Mouse (Mus musculus): ENCODE measurements at regions not wholly inside any gene's neighbourhood (a gene's known extent, or its start where the extent isn't known, plus 50 kb on each side); places are given as distances from the start of the nearest gene placed in this dataset.
A peak's percentile ranks its signal among the peaks of the same experiment; 100 is the strongest.

DNA sequence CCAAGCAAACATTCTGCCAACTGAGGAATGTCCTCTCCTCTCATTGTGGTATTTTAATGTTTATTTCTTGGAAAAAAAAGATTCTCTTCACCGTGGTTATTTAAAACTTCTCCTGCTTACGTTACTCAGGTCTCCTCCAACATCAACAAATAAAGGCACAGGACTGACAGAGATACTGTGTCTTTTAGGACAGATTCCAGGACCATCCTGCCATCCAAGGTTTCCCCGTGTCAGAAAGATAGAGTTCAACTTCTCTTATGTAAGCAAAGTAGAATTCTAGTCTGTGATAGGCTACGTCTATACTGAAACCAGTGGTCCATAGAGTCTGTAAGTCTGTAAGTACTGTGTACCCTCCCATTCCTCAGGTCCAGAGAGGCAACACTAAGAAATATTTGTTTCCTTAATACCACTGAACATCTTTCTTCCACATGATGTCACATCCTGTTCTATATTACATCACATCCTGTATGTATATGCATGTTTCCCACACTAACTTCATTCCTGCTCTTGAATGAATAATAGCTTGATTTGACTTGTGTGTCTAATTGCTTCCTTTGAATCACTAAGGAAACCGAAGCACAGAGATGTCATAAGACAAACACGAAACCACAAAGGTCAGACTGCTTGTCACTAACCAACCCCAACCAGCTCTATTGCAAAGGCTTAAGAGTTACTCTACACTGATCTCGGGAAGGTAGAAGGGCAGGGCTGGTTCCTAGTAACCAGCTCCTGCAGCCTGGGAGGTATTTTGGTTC lies 353.2 kb upstream of the Trib2 start:
- no peaks in the 10 kb centered on the region for H3K9me3 ChIP-seq (ENCODE audit: control insufficient read depth, low read length)
- no peak overlapping the region for H3K4me3 ChIP-seq (ENCODE audit: low read depth, low read length)
- H3K4me1 ChIP-seq (ENCODE audit: control insufficient read depth, insufficient read depth, low read length) = no peaks in the 10 kb centered on the region
- 64% methylated on average over 7 of the region's 7 CpGs for WGBS
- no peaks in the 10 kb centered on the region for H3K27me3 ChIP-seq (replicated peaks; ENCODE audit: control insufficient read depth, insufficient read depth, low read length)
- no peak overlapping the region for H3K4me2 ChIP-seq (ENCODE audit: low read depth, low read length)
- no peak for ATAC-seq (ENCODE audit: low read depth)
- DNase-seq (ENCODE audit: low spot score) = no peak
- H3K36me3 ChIP-seq (ENCODE audit: control insufficient read depth, insufficient read depth, low read length) = no peaks in the 10 kb centered on the region
- no peak overlapping the region for H3K27ac ChIP-seq (replicated peaks; ENCODE audit: low read depth, low read length)
- no peak overlapping the region for H3K9ac ChIP-seq (ENCODE audit: low read depth, low read length)

DNA sequence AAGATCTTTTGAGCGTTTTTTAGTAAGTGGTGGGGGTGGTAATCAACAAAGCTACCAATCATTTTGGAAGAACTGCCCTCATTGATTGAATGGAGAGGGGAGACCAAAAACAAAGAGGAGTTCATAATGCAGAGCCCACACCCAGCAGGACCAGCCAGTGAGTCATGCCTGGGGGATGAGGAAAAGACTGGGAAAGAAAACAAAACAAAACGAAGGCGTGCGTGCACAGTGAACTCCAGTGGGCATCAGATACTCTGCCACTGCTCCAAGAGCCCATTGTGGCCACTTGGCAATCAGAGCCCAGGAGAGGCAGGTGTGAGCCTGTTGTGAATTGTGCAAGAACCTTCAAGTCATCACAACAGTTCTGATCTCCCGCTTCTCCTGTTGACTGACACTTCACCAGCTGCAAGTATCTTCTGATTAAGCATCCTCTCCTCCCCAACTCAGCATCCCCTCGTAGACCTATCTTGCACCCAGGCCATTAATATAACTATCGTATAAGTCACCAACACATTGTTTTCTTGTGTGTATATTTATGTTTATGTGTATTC lies 351.1 kb upstream of the Trib2 start:
- H3K9ac ChIP-seq (ENCODE audit: low read depth, low read length) = no peak overlapping the region
- no peaks in the 10 kb centered on the region for H3K9me3 ChIP-seq (ENCODE audit: control insufficient read depth, low read length)
- no peaks in the 10 kb centered on the region for H3K27me3 ChIP-seq (replicated peaks; ENCODE audit: control insufficient read depth, insufficient read depth, low read length)
- no peak overlapping the region for H3K4me2 ChIP-seq (ENCODE audit: low read depth, low read length)
- H3K27ac ChIP-seq (replicated peaks; ENCODE audit: low read depth, low read length) = no peak overlapping the region
- H3K36me3 ChIP-seq (ENCODE audit: control insufficient read depth, insufficient read depth, low read length) = no peaks in the 10 kb centered on the region
- DNase-seq (ENCODE audit: low spot score) (no peak), ATAC-seq (ENCODE audit: low read depth) (no peak)
- H3K4me1 ChIP-seq (ENCODE audit: control insufficient read depth, insufficient read depth, low read length) = no peaks in the 10 kb centered on the region
- no peak overlapping the region for H3K4me3 ChIP-seq (ENCODE audit: low read depth, low read length)
- 66% methylated on average over 7 of the region's 7 CpGs for WGBS

DNA sequence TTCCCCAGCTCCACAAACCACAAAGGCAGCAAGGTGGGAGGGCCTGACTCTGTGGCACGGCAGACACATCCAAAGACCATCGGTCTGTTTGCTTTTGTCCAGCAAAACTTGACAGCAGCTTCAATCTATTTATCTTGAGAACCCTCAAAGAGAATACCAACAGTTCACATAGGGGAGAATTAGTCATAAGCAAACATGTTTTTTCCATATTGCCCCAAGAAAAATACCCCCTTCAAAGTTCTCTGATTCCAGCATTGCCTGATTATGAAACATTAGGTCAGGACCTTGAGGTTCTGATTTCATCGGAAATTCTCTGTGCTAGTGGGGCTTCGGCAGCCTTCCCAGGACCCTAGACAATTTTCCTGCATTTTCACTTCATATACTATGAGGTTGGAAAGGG lies 348.4 kb upstream of the Trib2 start:
- no peak for ATAC-seq (ENCODE audit: low read depth)
- 50% methylated on average over 4 of the region's 4 CpGs for WGBS
- no peak overlapping the region for H3K4me3 ChIP-seq (ENCODE audit: low read depth, low read length)

DNA sequence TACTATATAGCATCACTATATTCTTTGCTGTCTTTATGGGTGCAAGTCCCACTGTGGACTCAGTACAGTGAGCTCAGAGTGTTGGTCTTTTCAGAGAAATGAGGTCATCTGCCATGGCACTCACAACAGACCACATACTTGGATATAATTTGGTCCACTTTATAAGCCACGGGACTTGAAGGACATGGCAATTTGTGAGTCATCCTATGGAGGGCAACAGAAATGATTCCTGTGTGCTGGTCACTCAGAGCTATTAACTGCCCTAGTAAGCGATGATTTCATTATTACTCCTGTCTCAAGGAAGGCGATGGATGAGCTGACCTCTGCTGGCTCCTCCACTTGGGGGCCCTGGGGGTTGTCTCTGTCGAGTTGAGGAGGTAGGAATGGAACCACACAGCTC lies 345.2 kb upstream of the Trib2 start:
- DNase-seq (ENCODE audit: low spot score) = no peak
- Histone ChIP-seq H3K27ac (replicated peaks; ENCODE audit: low read depth, low read length) (no peak overlapping the region), H3K4me3 (ENCODE audit: low read depth, low read length) (no peak overlapping the region), H3K36me3 (ENCODE audit: control insufficient read depth, insufficient read depth, low read length) (no peaks in the 10 kb centered on the region), H3K9me3 (ENCODE audit: control insufficient read depth, low read length) (no peaks in the 10 kb centered on the region), H3K27me3 (replicated peaks; ENCODE audit: control insufficient read depth, insufficient read depth, low read length) (no peaks in the 10 kb centered on the region), H3K4me2 (ENCODE audit: low read depth, low read length) (no peak overlapping the region), H3K9ac (ENCODE audit: low read depth, low read length) (no peak overlapping the region), H3K4me1 (ENCODE audit: control insufficient read depth, insufficient read depth, low read length) (no peaks in the 10 kb centered on the region)
- ATAC-seq (ENCODE audit: low read depth) = no peak
- 77% methylated on average over 4 of the region's 4 CpGs for WGBS

More for the DNA sequence above, 348.4 kb upstream of the Trib2 start:
- H3K27me3 ChIP-seq (replicated peaks; ENCODE audit: control insufficient read depth, insufficient read depth, low read length) = no peaks in the 10 kb centered on the region
- no peaks in the 10 kb centered on the region for H3K9me3 ChIP-seq (ENCODE audit: control insufficient read depth, low read length)
- no peak for DNase-seq (ENCODE audit: low spot score)
- H3K36me3 ChIP-seq (ENCODE audit: control insufficient read depth, insufficient read depth, low read length) = no peaks in the 10 kb centered on the region
- no peaks in the 10 kb centered on the region for H3K4me1 ChIP-seq (ENCODE audit: control insufficient read depth, insufficient read depth, low read length)
- H3K27ac ChIP-seq (replicated peaks; ENCODE audit: low read depth, low read length) = no peak overlapping the region
- H3K9ac ChIP-seq (ENCODE audit: low read depth, low read length) = no peak overlapping the region
- H3K4me2 ChIP-seq (ENCODE audit: low read depth, low read length) = no peak overlapping the region

DNA sequence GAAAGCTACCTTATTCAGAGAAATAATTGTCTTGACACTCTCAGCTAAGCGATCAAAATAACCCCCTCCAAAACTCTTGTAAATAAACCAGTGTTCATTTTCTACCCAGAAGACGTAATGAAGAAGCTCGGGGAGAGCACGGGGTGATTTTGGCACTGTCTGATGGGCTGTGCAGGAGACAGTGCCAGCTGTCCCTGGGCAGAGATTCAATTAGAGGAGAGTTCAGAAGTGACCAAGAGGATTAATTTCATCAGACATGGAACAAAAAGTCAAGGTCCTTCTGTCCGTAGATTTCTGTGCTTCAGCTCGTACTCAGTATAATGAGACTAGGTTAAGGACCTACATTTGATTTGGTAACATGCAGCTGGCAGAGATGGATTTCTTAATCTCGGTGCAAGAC lies 341.2 kb upstream of the Trib2 start:
- H3K9me3 ChIP-seq (ENCODE audit: control insufficient read depth, low read length) = no peaks in the 10 kb centered on the region

DNA sequence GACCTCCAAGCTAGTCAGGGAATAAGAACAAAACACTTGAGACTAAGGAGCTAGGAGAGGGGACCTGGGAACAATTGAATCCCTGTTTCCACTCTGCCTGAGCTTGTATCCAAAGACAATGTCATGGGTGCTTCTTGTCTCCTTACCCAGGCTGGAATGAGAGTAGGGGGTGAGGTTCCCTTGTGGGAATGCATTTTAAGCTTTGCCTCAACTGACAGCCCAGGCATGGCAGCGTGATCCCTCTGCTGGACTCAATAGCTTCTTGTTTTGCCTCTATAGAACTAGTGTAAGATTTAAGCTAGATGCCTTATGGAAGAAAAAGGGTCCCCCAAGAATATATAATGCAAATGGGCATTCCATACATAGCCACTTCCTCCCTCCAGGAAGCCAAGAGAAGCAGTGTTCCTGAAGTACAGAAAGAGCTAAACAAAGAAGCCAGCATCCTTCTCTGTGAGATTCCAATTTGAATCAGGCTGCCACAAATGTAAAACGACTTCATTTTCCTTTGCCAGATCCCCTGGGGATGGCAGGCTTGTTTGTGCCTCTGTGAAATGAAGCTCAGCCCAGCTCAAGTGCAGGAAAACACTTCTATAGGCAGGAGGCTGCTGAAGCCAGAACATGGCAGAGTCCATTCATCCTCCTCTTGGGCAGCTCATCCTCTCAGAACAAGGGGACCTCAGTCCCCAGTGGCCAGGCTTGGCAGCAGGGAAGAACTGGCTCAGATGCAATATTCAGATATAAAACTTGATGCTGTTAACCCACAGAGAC lies 339.3 kb upstream of the Trib2 start:
- 10% methylated on average over 2 of the region's 2 CpGs for WGBS
- no peak overlapping the region for H3K4me2 ChIP-seq (ENCODE audit: low read depth, low read length)
- H3K27me3 ChIP-seq (replicated peaks; ENCODE audit: control insufficient read depth, insufficient read depth, low read length) = no peaks in the 10 kb centered on the region
- H3K9ac ChIP-seq (ENCODE audit: low read depth, low read length) = no peak overlapping the region
- peaks cover 17% of the 10 kb centered on the region for H3K4me1 ChIP-seq (ENCODE audit: control insufficient read depth, insufficient read depth, low read length)
- no peak; the same call in 1 of the 2 replicates for ATAC-seq (ENCODE audit: low read depth)
- peak; percentile 41 for DNase-seq (ENCODE audit: low spot score)
- 0 out of 2 replicates have a peak overlapping the region, but pooled peaks have one; percentile 16 for H3K27ac ChIP-seq (replicated peaks; ENCODE audit: low read depth, low read length)
- no peak overlapping the region for H3K4me3 ChIP-seq (ENCODE audit: low read depth, low read length)
- no peaks in the 10 kb centered on the region for H3K36me3 ChIP-seq (ENCODE audit: control insufficient read depth, insufficient read depth, low read length)
- no peaks in the 10 kb centered on the region for H3K9me3 ChIP-seq (ENCODE audit: control insufficient read depth, low read length)

More for the DNA sequence above, 341.2 kb upstream of the Trib2 start:
- Histone ChIP-seq H3K4me2 (ENCODE audit: low read depth, low read length) (no peak overlapping the region), H3K27me3 (replicated peaks; ENCODE audit: control insufficient read depth, insufficient read depth, low read length) (no peaks in the 10 kb centered on the region), H3K4me1 (ENCODE audit: control insufficient read depth, insufficient read depth, low read length) (peaks cover 10% of the 10 kb centered on the region; the same call in 1 of the 2 replicates), H3K4me3 (ENCODE audit: low read depth, low read length) (no peak overlapping the region), H3K36me3 (ENCODE audit: control insufficient read depth, insufficient read depth, low read length) (no peaks in the 10 kb centered on the region), H3K27ac (replicated peaks; ENCODE audit: low read depth, low read length) (no peak overlapping the region), H3K9ac (ENCODE audit: low read depth, low read length) (no peak overlapping the region)
- ATAC-seq (ENCODE audit: low read depth) (no peak), DNase-seq (ENCODE audit: low spot score) (no peak)
- 80% methylated on average over 7 of the region's 7 CpGs for WGBS

DNA sequence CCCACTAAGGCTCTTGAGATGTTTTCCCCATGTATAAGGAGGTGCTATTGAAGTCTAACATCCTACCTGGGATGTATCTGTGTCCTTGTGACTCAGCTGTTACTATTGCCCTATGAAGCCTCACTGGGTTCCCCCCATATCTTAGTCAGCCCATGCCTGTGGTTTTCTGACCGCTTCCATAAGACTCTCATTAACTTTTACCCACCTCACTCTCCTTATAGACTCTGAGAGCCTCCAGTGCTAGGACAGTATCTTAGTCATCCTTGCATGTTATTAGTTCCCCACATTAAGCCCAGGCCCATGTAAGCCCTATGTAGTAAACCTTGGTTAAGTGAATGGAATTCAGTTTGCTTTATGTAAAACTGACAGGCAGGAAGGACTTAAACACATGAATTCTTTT lies 337.5 kb upstream of the Trib2 start:
- Histone ChIP-seq H3K4me1 (ENCODE audit: control insufficient read depth, insufficient read depth, low read length) (peaks cover 19% of the 10 kb centered on the region), H3K27me3 (replicated peaks; ENCODE audit: control insufficient read depth, insufficient read depth, low read length) (no peaks in the 10 kb centered on the region), H3K4me2 (ENCODE audit: low read depth, low read length) (no peak overlapping the region), H3K27ac (replicated peaks; ENCODE audit: low read depth, low read length) (no peak overlapping the region), H3K4me3 (ENCODE audit: low read depth, low read length) (no peak overlapping the region), H3K9me3 (ENCODE audit: control insufficient read depth, low read length) (no peaks in the 10 kb centered on the region), H3K36me3 (ENCODE audit: control insufficient read depth, insufficient read depth, low read length) (no peaks in the 10 kb centered on the region), H3K9ac (ENCODE audit: low read depth, low read length) (no peak overlapping the region)
- ATAC-seq (ENCODE audit: low read depth) (no peak), DNase-seq (ENCODE audit: low spot score) (no peak)
- 87% methylated on average over 1 of the region's 1 CpGs for WGBS

DNA sequence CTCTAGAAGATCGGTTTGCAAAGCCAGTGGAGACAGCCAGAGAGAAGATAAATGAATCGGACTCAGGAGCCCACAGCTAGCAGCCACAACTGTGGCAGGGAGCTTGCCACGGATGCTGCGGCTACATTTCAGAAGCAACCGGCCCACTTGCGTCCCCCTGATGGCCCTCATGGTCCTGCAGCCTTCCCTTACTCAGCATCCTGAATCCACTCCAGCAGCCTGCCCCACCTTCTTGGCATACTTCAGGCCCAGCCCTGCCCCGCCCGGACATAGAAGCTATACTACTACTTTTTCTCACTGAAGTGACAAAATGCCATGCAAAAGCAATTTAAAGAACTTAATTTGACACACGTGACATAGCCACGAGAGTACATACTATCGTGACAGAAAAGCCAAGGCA lies 335.4 kb upstream of the Trib2 start:
- Histone ChIP-seq H3K27ac (replicated peaks; ENCODE audit: low read depth, low read length) (no peak overlapping the region), H3K36me3 (ENCODE audit: control insufficient read depth, insufficient read depth, low read length) (no peaks in the 10 kb centered on the region), H3K4me3 (ENCODE audit: low read depth, low read length) (no peak overlapping the region)

More for the DNA sequence above, 335.4 kb upstream of the Trib2 start:
- Histone ChIP-seq H3K9ac (ENCODE audit: low read depth, low read length) (no peak overlapping the region), H3K9me3 (ENCODE audit: control insufficient read depth, low read length) (no peaks in the 10 kb centered on the region), H3K27me3 (replicated peaks; ENCODE audit: control insufficient read depth, insufficient read depth, low read length) (no peaks in the 10 kb centered on the region), H3K4me1 (ENCODE audit: control insufficient read depth, insufficient read depth, low read length) (peaks cover 19% of the 10 kb centered on the region), H3K4me2 (ENCODE audit: low read depth, low read length) (no peak overlapping the region)
- no peak for ATAC-seq (ENCODE audit: low read depth)
- no peak for DNase-seq (ENCODE audit: low spot score)
- 66% methylated on average over 11 of the region's 11 CpGs for WGBS

Measured in embryonic facial prominence, embryonic 14.5 days (tissue).